Mouse (Mus musculus): ENCODE data around the gene Afdn.
"Not testable (repeated sequence)": the region's sequence is repeated elsewhere in the genome, so short reads cannot be mapped to it uniquely, and the experiment has no call there.

Afdn gene

GRCm38 (mm10) chr17:13777676-13778075, 17.3 kb downstream of the Afdn start:
- CTCF ChIA-PET, result no interaction called here

GRCm38 (mm10) chr17:13778865-13779264, 18.5 kb downstream of the Afdn start:
- CTCF ChIA-PET, result no interaction called here

- CTCF ChIA-PET, result no interaction called here
These were observed 21.6 kb downstream of the Afdn start for GRCm38 (mm10) chr17:13781948-13782347.

- CTCF ChIA-PET, result no interaction called here
These were observed 23.1 kb downstream of the Afdn start for GRCm38 (mm10) chr17:13783469-13783868.

- CTCF ChIA-PET, result not testable (repeated sequence)
These were observed 29.7 kb downstream of the Afdn start for GRCm38 (mm10) chr17:13790033-13790432.

- CTCF ChIA-PET, result no interaction called here
These were observed 37.4 kb downstream of the Afdn start for GRCm38 (mm10) chr17:13797691-13798090.

- CTCF ChIA-PET, result interaction anchor here (0.5 kb wide), 1 partner anchor 1704 kb away, joined by 3 read pairs; no protein-coding TSS in a partner anchor
These were observed 42.6 kb downstream of the Afdn start for GRCm38 (mm10) chr17:13802836-13803408.

- CTCF ChIA-PET, result no interaction called here
These were observed 45.7 kb downstream of the Afdn start for GRCm38 (mm10) chr17:13806016-13806415.

GRCm38 (mm10) chr17:13817789-13818188, 57.5 kb downstream of the Afdn start:
- CTCF ChIA-PET, result no interaction called here

- CTCF ChIA-PET, result no interaction called here
These were observed 59.0 kb downstream of the Afdn start for GRCm38 (mm10) chr17:13819342-13819741.

GRCm38 (mm10) chr17:13820676-13821075, 60.3 kb downstream of the Afdn start:
- CTCF ChIA-PET, result no interaction called here

GRCm38 (mm10) chr17:13825421-13825820, 65.1 kb downstream of the Afdn start:
- CTCF ChIA-PET, result no interaction called here

- CTCF ChIA-PET, result interaction anchor here (1.4 kb wide), 1 partner anchor 358 kb away, joined by 7 read pairs; no protein-coding TSS in a partner anchor
These were observed 69.9 kb downstream of the Afdn start for GRCm38 (mm10) chr17:13830234-13830633.

- CTCF ChIA-PET, result interaction anchor here (1.4 kb wide), 1 partner anchor 358 kb away, joined by 7 read pairs; no protein-coding TSS in a partner anchor
These were observed 70.5 kb downstream of the Afdn start for GRCm38 (mm10) chr17:13830636-13831341.

- CTCF ChIA-PET, result no interaction called here
These were observed 75.5 kb downstream of the Afdn start for GRCm38 (mm10) chr17:13835876-13836275.

- CTCF ChIA-PET, result no interaction called here
These were observed 89.8 kb downstream of the Afdn start for GRCm38 (mm10) chr17:13850175-13850574.

- CTCF ChIA-PET, result not testable (repeated sequence)
These were observed 93.5 kb downstream of the Afdn start for GRCm38 (mm10) chr17:13853883-13854282.

- CTCF ChIA-PET, result no interaction called here
These were observed 95.1 kb downstream of the Afdn start for GRCm38 (mm10) chr17:13855396-13855795.

GRCm38 (mm10) chr17:13856429-13857090, 96.2 kb downstream of the Afdn start:
- CTCF ChIA-PET, result interaction anchor here (0.5 kb wide), 1 partner anchor 1774 kb away, joined by 3 read pairs; no protein-coding TSS in a partner anchor

GRCm38 (mm10) chr17:13865340-13865739, 105.0 kb downstream of the Afdn start:
- CTCF ChIA-PET, result no interaction called here

GRCm38 (mm10) chr17:13866951-13867351, 106.6 kb downstream of the Afdn start:
- CTCF ChIA-PET, result no interaction called here

- CTCF ChIA-PET, result no interaction called here
These were observed 107.1 kb downstream of the Afdn start for GRCm38 (mm10) chr17:13867475-13867874.

- CTCF ChIA-PET, result no interaction called here
These were observed 109.9 kb downstream of the Afdn start for GRCm38 (mm10) chr17:13870236-13870635.
